Mouse (Mus musculus) c-Kit-positive CD71-positive TER-119-negative erythroid progenitor cells, embryonic 14.5 days (primary cell): Measurements from ENCODE around the gene Klhdc4.
A peak's percentile ranks its signal among the peaks of the same experiment; 100 is the strongest.

ENCODE experiments used
- DNase-seq: peaks from one replicate; pipeline ENCODE4 v3.0.0-alpha.2; 2013; ENCODE audit warnings: low read depth

The Klhdc4 gene

GRCm38 (mm10) chr8:121850018-121850417, 20.6 kb upstream of the Klhdc4 start:
- peak; percentile 77 for DNase-seq

- no peak for DNase-seq
These were observed 19.9 kb upstream of the Klhdc4 start for GRCm38 (mm10) chr8:121849303-121849702.

- no peak for DNase-seq
These were observed 19.1 kb upstream of the Klhdc4 start for GRCm38 (mm10) chr8:121848495-121848894.

GRCm38 (mm10) chr8:121847987-121848386, 18.6 kb upstream of the Klhdc4 start:
- DNase-seq: no peak

- no peak for DNase-seq
These were observed 18.0 kb upstream of the Klhdc4 start for GRCm38 (mm10) chr8:121847261-121847822.

GRCm38 (mm10) chr8:121846815-121847214, 17.4 kb upstream of the Klhdc4 start:
- no peak for DNase-seq

GRCm38 (mm10) chr8:121844765-121845164, 15.4 kb upstream of the Klhdc4 start:
- no peak for DNase-seq

- no peak for DNase-seq
These were observed 13.9 kb upstream of the Klhdc4 start for GRCm38 (mm10) chr8:121843184-121843733.

- DNase-seq: no peak
These were observed 12.9 kb upstream of the Klhdc4 start for GRCm38 (mm10) chr8:121842064-121842955.

GRCm38 (mm10) chr8:121841242-121841641, 11.9 kb upstream of the Klhdc4 start:
- peak; percentile 48 for DNase-seq

GRCm38 (mm10) chr8:121832503-121832902, 3.1 kb upstream of the Klhdc4 start:
- peak; percentile 72 for DNase-seq

- DNase-seq: no peak
These were observed 2.7 kb upstream of the Klhdc4 start for GRCm38 (mm10) chr8:121832061-121832460.

GRCm38 (mm10) chr8:121829777-121830362, 501 bp upstream of the Klhdc4 start:
- DNase-seq: no peak

GRCm38 (mm10) chr8:121828376-121829023, 869 bp downstream of the Klhdc4 start:
- DNase-seq: no peak

GRCm38 (mm10) chr8:121827726-121828125, 1.6 kb downstream of the Klhdc4 start:
- DNase-seq: no peak

- DNase-seq: no peak
These were observed 7.6 kb downstream of the Klhdc4 start for GRCm38 (mm10) chr8:121821770-121822169.

GRCm38 (mm10) chr8:121821320-121821719, 8.0 kb downstream of the Klhdc4 start:
- no peak for DNase-seq

GRCm38 (mm10) chr8:121820840-121821239, 8.5 kb downstream of the Klhdc4 start:
- no peak for DNase-seq

GRCm38 (mm10) chr8:121818226-121818625, 11.1 kb downstream of the Klhdc4 start:
- DNase-seq: no peak

GRCm38 (mm10) chr8:121811931-121812570, 17.3 kb downstream of the Klhdc4 start:
- DNase-seq: no peak

GRCm38 (mm10) chr8:121811502-121811901, 17.9 kb downstream of the Klhdc4 start:
- no peak for DNase-seq
